Mouse (Mus musculus) liver, embryonic 16.5 days (tissue): ENCODE measurements around the gene Traip. TPM values are rescaled to one million over a fixed set of nuclear protein-coding genes. Genes with fewer than 3 reads are reported as not detected.
A peak's percentile ranks its signal among the peaks of the same experiment; 100 is the strongest.

Source experiments
- ATAC-seq: fragments of 200-750 bp; cut with Nextera tagmentation; 2 replicates; pipeline ENCODE4 v1.8.0; 2017; ENCODE audit warnings: low read depth, mild to moderate bottlenecking, moderate number of reproducible peaks, moderate library complexity
- H3K27ac ChIP-seq: fragments of 300-500 bp; sonication (generic); 2 replicates; pipeline ENCODE4 v1.5.1; 2014; ENCODE audit warnings: mild to moderate bottlenecking, low read length
- H3K27me3 ChIP-seq: fragments of 300-500 bp; sonication (generic); 2 replicates; pipeline ENCODE4 v1.6.1; 2014; ENCODE audit warnings: low read depth, low read length, mixed read lengths; ENCODE audit not compliant: control insufficient read depth, insufficient read depth
- H3K36me3 ChIP-seq: fragments of 300-500 bp; sonication (generic); 2 replicates; pipeline ENCODE4 v1.6.1; 2014; ENCODE audit warnings: mild to moderate bottlenecking; ENCODE audit not compliant: control insufficient read depth, insufficient read depth
- H3K4me1 ChIP-seq: fragments of 300-500 bp; sonication (generic); 2 replicates; pipeline ENCODE4 v1.6.1; 2014; ENCODE audit warnings: low read depth, low read length, mixed read lengths; ENCODE audit not compliant: control insufficient read depth
- H3K4me2 ChIP-seq: fragments of 300-500 bp; sonication (generic); 2 replicates; pipeline ENCODE4 v1.6.1; 2014; ENCODE audit warnings: low read depth, low read length, mixed read lengths
- H3K4me3 ChIP-seq: fragments of 300-500 bp; sonication (generic); 2 replicates; pipeline ENCODE4 v1.5.1; 2014; ENCODE audit warnings: low read depth, mild to moderate bottlenecking, low read length
- H3K9ac ChIP-seq: fragments of 300-500 bp; sonication (generic); 2 replicates; pipeline ENCODE4 v1.6.1; 2014; ENCODE audit warnings: low read depth, low read length
- H3K9me3 ChIP-seq: fragments of 300-500 bp; sonication (generic); replicated peaks from 2 replicates; pipeline ENCODE4 v1.6.1; 2016; ENCODE audit warnings: low read length; ENCODE audit not compliant: control insufficient read depth
- WGBS: fragments of 180-500 bp; shearing (Covaris S2); extraction: QIAGEN DNeasy Blood & Tissue Kit; methylation state at CpG from one replicate; pipeline ENCODE4 v1.1.7; 2014; ENCODE audit not compliant: insufficient replicate concordance; 5-methylcytosine and 5-hydroxymethylcytosine counted together
- polyA plus RNA-seq: library from polyadenylated mRNA; unstranded; fragments of >200 nt; fragmentation: Nextera tagmentation; extraction: Ambion mirVana; gene quantifications from 2 replicates; pipeline ENCODE4 v1.2.1, GENCODE M21; 2015

Gene Traip
- polyA plus RNA-seq, 1 experiment from 2014 or later: 11.1 TPM

DNA sequence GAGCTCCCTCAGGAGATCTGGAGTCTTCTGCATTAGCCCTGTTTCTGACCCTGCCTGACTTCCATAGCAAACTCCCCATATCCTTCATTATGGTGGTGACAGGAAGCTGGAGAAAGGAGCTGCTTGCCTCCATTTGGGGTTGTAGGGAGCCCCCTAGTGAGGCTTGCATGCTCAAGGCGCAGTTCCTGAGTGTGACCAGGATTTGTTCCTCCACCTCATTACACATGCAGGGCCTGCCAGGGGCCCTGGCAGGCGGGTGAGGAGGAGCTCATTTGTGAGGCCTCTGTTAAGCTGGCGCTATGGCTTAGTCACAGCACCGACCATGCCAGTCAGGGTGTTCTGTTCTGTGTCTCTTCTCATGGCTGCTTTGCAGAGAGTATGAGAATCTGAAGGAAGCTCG, 11.9 kb downstream of the Traip start:
- Histone ChIP-seq H3K9me3 (no peaks in the 10 kb centered on the region), H3K36me3 (peaks cover 40% of the 10 kb centered on the region), H3K27me3 (no peaks in the 10 kb centered on the region), H3K4me3 (no peak overlapping the region), H3K4me1 (peaks cover 5% of the 10 kb centered on the region), H3K27ac (no peak overlapping the region), H3K9ac (no peak overlapping the region), H3K4me2 (no peak overlapping the region)
- no peak for ATAC-seq
- 58% methylated on average over 5 of the region's 5 CpGs for WGBS

DNA sequence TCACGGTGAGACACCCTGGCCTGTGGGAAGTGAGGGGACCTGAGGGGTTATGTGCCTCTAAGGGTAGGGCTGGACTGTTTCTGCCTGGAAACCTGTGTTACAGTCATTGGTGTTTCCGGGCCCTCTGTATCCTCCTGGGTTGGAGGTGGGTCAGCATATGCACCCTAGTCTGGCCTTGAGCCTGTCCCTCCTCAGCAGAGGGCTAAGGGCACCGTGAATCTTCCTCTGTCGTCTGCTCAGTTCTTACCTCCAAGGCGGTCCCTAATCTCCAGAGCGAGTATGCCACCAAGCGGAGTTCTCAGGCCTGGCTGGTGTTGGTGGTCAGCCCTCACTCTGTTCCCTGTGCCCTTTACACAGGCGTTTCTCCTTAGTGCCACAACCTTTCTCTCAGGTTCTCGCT, 13.0 kb downstream of the Traip start:
- Histone ChIP-seq H3K27ac (no peak overlapping the region), H3K4me3 (no peak overlapping the region), H3K9ac (no peak overlapping the region), H3K4me2 (no peak overlapping the region), H3K9me3 (no peaks in the 10 kb centered on the region), H3K36me3 (peaks cover 32% of the 10 kb centered on the region), H3K27me3 (no peaks in the 10 kb centered on the region), H3K4me1 (peaks cover 5% of the 10 kb centered on the region)
- no peak for ATAC-seq
- 89% methylated on average over 9 of the region's 9 CpGs for WGBS

DNA sequence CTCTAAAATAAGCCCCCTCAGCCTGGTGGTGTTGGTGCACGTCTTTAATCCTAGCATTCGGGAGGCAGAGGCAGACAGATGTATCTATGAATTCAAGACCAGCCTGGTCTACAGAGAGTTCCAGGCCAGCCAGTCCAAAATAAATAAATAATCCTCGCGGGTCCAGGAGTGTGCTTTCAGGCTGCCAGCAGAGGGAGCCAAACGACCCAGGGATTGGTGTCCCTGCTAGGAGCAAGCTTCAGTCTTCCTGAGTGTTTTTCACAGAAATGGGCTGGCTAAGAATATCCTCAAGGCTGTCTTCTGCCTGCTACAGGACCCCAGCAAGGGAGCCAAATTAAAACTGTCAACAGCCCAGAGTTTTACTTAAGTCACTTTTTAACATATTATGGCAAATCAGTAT, 13.8 kb downstream of the Traip start:
- Histone ChIP-seq H3K4me3 (no peak overlapping the region), H3K4me2 (no peak overlapping the region), H3K36me3 (peaks cover 32% of the 10 kb centered on the region), H3K27me3 (no peaks in the 10 kb centered on the region), H3K27ac (peak overlapping the region; percentile 48; the same call in 1 of the 2 replicates), H3K4me1 (peaks cover 5% of the 10 kb centered on the region), H3K9me3 (no peaks in the 10 kb centered on the region), H3K9ac (no peak overlapping the region)
- 7% methylated on average over 5 of the region's 5 CpGs for WGBS
- ATAC-seq: peak; percentile 75

DNA sequence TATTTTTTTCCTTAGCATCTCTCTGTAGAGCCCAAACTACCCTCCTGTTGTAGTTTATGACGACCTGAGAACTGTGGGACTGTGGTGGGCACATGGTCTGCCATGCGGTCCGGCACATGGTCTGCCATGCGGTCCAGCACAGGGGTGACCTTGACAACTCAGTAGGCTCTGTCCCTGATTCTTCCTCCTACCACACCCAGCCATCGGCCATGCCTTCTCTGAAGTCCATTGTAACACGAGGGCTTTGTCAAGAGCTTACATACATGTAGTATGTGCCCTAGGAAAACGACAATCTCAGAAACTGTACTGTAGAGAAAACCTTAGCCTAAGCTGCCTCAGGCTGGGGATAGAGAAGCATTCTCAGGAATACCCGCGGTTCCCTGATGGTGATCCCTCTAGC, 14.7 kb downstream of the Traip start:
- WGBS: 88% methylated on average over 9 of the region's 9 CpGs
- ATAC-seq: no peak
- Histone ChIP-seq H3K4me1 (peaks cover 5% of the 10 kb centered on the region), H3K27me3 (no peaks in the 10 kb centered on the region), H3K27ac (no peak overlapping the region), H3K4me2 (no peak overlapping the region), H3K9ac (no peak overlapping the region), H3K36me3 (peaks cover 24% of the 10 kb centered on the region), H3K4me3 (no peak overlapping the region), H3K9me3 (no peaks in the 10 kb centered on the region)

DNA sequence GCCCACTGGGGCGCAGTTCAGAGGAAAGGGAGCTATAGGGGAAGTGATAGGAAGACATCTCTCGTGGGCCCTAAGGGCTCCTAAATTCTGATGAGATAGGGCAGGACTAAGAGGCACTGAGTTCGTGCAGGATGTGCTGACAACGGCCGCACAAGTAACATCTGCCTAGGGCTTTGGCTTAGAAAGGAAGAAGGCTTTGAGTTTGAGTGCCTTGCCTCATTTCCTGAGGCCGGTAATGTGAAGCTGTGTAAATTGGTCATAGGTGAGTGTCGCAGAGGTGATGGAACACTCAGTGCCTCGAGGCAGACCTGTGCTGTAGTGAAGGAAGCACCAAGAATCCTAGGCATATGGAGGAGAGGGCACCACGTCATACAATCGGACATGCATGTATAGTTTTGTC, 16.7 kb downstream of the Traip start:
- WGBS: 46% methylated on average over 10 of the region's 10 CpGs
- H3K4me3 ChIP-seq: no peak overlapping the region
- H3K36me3 ChIP-seq: peaks cover 7% of the 10 kb centered on the region
- no peaks in the 10 kb centered on the region for H3K27me3 ChIP-seq
- no peak for ATAC-seq
- H3K9ac ChIP-seq: no peak overlapping the region
- peaks cover 20% of the 10 kb centered on the region for H3K4me1 ChIP-seq
- H3K27ac ChIP-seq: 0 out of 2 replicates have a peak overlapping the region, but pooled peaks have one; percentile 32
- H3K4me2 ChIP-seq: no peak overlapping the region
- H3K9me3 ChIP-seq: no peaks in the 10 kb centered on the region

DNA sequence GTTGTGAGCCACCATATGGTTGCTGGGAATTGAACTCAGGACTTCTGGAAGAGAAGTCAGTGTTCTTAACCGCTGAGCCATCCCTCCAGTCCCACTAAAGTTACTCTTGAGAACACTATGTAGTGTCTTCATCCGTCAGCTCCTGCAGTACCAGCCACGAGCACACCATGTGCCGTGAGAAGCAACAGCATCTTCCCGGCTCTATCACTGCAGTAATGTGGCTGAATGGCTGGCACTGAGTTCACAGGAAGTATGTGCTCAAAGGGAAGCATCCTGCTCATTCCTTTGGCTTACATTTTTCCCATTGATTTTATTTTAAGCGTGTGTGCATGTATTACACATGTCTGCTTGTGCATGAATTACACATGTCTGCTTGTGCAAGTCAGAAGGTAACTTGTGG, 17.5 kb downstream of the Traip start:
- Histone ChIP-seq H3K4me3 (no peak overlapping the region), H3K4me2 (no peak overlapping the region), H3K36me3 (peaks cover 7% of the 10 kb centered on the region), H3K9ac (no peak overlapping the region), H3K4me1 (peaks cover 27% of the 10 kb centered on the region), H3K27me3 (no peaks in the 10 kb centered on the region), H3K27ac (no peak overlapping the region), H3K9me3 (no peaks in the 10 kb centered on the region)
- ATAC-seq: no peak
- 81% methylated on average over 6 of the region's 6 CpGs for WGBS

DNA sequence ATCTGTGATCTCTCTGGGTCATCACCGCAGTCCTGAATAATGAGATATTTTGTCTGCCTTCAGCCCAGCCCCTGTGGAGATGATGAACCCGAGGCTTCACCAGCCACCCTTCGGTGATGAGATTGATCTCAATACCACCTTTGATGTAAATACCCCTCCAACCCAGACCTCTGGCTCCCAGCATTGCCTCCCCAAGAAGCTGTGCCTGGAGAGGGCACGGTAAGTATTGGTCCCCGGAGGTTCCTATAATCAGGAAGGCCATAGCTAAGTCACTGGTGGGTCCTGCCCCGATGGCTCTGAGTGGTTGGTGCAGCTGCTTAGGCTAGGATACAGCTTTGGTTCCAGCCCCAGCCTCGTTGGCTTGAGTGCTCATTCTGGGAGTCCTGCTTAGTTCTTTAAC, 18.6 kb downstream of the Traip start:
- H3K27ac ChIP-seq: no peak overlapping the region
- 85% methylated on average over 7 of the region's 7 CpGs for WGBS
- peaks cover 38% of the 10 kb centered on the region for H3K4me1 ChIP-seq
- H3K4me2 ChIP-seq: no peak overlapping the region
- no peak overlapping the region for H3K9ac ChIP-seq
- no peak for ATAC-seq
- H3K4me3 ChIP-seq: no peak overlapping the region
- H3K9me3 ChIP-seq: no peaks in the 10 kb centered on the region
- H3K27me3 ChIP-seq: no peaks in the 10 kb centered on the region
- peaks cover 7% of the 10 kb centered on the region for H3K36me3 ChIP-seq

DNA sequence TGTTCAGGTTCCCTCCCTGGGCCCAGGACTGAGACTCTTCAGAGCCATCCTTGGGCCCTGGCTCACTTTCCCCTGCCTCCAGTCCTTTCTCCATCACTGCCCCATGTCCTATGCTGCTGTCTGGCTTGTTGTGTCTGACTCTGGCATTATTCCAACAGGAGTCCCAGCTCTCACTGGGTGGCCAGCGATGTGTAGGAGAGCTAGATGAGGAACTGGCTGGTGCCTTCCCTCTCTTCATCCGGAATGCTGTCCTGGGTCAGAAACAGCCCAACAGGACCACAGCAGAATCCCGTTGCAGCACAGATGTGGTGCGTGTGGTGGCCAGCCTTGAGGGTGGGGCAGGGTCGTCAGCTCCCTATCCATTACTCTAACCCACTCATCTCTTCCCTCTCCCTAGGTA, 20.4 kb downstream of the Traip start:
- no peak overlapping the region for H3K4me2 ChIP-seq
- H3K9ac ChIP-seq: no peak overlapping the region
- H3K36me3 ChIP-seq: no peaks in the 10 kb centered on the region; the same call in none of the 2 replicates
- peaks cover 46% of the 10 kb centered on the region for H3K4me1 ChIP-seq
- H3K27me3 ChIP-seq: no peaks in the 10 kb centered on the region
- H3K4me3 ChIP-seq: no peak overlapping the region
- no peak for ATAC-seq
- no peak overlapping the region; the same call in 1 of the 2 replicates for H3K27ac ChIP-seq
- 91% methylated on average over 5 of the region's 5 CpGs for WGBS
- no peaks in the 10 kb centered on the region for H3K9me3 ChIP-seq

DNA sequence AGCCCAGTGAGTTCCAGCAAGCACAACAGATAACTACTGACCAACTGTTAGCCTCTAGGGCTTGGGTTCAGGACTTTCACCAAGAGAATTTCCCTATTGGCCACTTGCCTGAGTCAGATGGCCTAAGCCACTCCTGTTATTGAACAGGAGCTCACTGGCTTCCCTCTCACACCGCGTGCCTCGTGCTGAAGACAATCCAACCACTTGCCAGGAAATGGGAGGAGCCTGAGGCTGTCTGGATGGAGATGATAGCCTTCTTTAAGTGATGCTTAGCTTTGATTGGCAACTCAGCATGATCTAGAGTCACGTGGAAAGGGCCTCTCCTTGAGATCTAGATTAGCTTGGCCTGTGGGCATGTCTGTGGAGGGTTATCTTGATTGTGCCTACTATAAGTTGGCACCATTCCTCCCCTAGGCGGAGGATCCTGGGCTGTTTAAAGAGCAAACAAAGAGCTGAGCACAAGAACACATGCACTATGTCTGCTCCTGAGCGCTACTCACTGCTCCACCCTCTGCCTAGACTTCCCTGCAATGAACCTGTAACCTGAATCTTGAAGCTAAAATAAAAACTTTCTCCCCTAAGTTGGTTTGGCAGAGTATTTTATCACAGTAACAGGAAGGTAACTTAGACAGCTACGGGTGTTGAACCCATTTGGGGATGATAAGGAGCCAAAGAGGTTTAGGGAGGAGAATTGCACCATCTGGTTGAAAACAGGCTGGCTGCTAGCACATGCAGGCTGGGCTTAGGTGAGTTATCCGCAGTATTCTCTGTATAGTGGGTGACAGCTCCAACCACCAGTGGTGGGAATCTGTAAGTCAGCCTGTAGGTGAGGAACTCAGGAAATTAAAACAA, 22.0 kb downstream of the Traip start:
- no peaks in the 10 kb centered on the region for H3K27me3 ChIP-seq
- no peaks in the 10 kb centered on the region; the same call in none of the 2 replicates for H3K36me3 ChIP-seq
- no peaks in the 10 kb centered on the region for H3K9me3 ChIP-seq
- peak overlapping the region; percentile 7; the same call in 1 of the 2 replicates for H3K4me3 ChIP-seq
- peak; percentile 84 for ATAC-seq
- H3K9ac ChIP-seq: peak overlapping the region; percentile 51
- peak overlapping the region; percentile 46 for H3K4me2 ChIP-seq
- 15% methylated on average over 8 of the region's 8 CpGs for WGBS
- H3K27ac ChIP-seq: peak overlapping the region; percentile 99
- peaks cover 56% of the 10 kb centered on the region for H3K4me1 ChIP-seq
